Mouse (Mus musculus): ENCODE results near the gene Kmt5a. TPM values are rescaled to one million over a fixed set of nuclear protein-coding genes. Genes with fewer than 3 reads are reported as not detected.

Gene Kmt5a
- total RNA-seq, 2 experiments from 2014 or later, result 60.9 to 74.6 TPM

- intact Hi-C loops (cut with DNase I), result no loop called here
- Histone ChIP-seq H3K27ac (no peak overlapping the region), H3K4me3 (no peak overlapping the region)
- TF ChIP-seq CTCF (IDR thresholded peaks at IDR 0.05), result no peak
- DNase-seq (ENCODE audit: extremely low spot score in 1 of 2, low spot score in 2 of 2), result no peak
These were observed 25.2 kb downstream of the Kmt5a start for GRCm38 (mm10) chr5:124464905-124465304.

GRCm38 (mm10) chr5:124467766-124468165, 28.0 kb downstream of the Kmt5a start:
- intact Hi-C loops (cut with DNase I), result no loop called here
- DNase-seq (ENCODE audit: extremely low spot score in 1 of 2, low spot score in 2 of 2), result no peak
- Histone ChIP-seq H3K27ac (no peak overlapping the region), H3K4me3 (no peak overlapping the region)
- TF ChIP-seq CTCF (IDR thresholded peaks at IDR 0.05), result no peak

- H3K27ac ChIP-seq, result no peak overlapping the region
These were observed 28.6 kb downstream of the Kmt5a start for GRCm38 (mm10) chr5:124468365-124468764.

GRCm38 (mm10) chr5:124469486-124469885, 29.8 kb downstream of the Kmt5a start:
- DNase-seq (ENCODE audit: extremely low spot score in 1 of 2, low spot score in 2 of 2), result no peak

More at GRCm38 (mm10) chr5:124468365-124468764, 28.6 kb downstream of the Kmt5a start:
- H3K4me3 ChIP-seq, result no peak overlapping the region
- intact Hi-C loops (cut with DNase I), result no loop called here
- DNase-seq (ENCODE audit: extremely low spot score in 1 of 2, low spot score in 2 of 2), result peak in 1 of 2 experiments; percentile 41
- TF ChIP-seq CTCF (IDR thresholded peaks at IDR 0.05), result no peak

GRCm38 (mm10) chr5:124470591-124471171, 31.0 kb downstream of the Kmt5a start:
- no peak for TF ChIP-seq CTCF (IDR thresholded peaks at IDR 0.05)
- DNase-seq (ENCODE audit: extremely low spot score in 1 of 2, low spot score in 2 of 2), result no peak
- Histone ChIP-seq H3K27ac (no peak overlapping the region), H3K4me3 (no peak overlapping the region)
- intact Hi-C loops (cut with DNase I), result no loop called here

More at GRCm38 (mm10) chr5:124469486-124469885, 29.8 kb downstream of the Kmt5a start:
- Histone ChIP-seq H3K4me3 (no peak overlapping the region), H3K27ac (no peak overlapping the region)
- intact Hi-C loops (cut with DNase I), result no loop called here
- TF ChIP-seq CTCF (IDR thresholded peaks at IDR 0.05), result no peak

GRCm38 (mm10) chr5:124478873-124479204, 39.1 kb downstream of the Kmt5a start:
- Histone ChIP-seq H3K4me3 (peak overlapping the region; percentile 73), H3K27ac (peak overlapping the region; percentile 84)
- intact Hi-C loops (cut with DNase I), result no loop called here
- TF ChIP-seq CTCF (IDR thresholded peaks at IDR 0.05), result no peak
- no peak for DNase-seq (ENCODE audit: extremely low spot score in 1 of 2, low spot score in 2 of 2)

GRCm38 (mm10) chr5:124480119-124480518, 40.4 kb downstream of the Kmt5a start:
- intact Hi-C loops (cut with DNase I), result loop anchor here (5.0 kb wide), 1 partner anchor 33 kb away; no protein-coding TSS in a partner anchor
- DNase-seq (ENCODE audit: extremely low spot score in 1 of 2, low spot score in 2 of 2), result no peak
- H3K27ac ChIP-seq, result no peak overlapping the region
- TF ChIP-seq CTCF (IDR thresholded peaks at IDR 0.05), result no peak
- H3K4me3 ChIP-seq, result no peak overlapping the region

GRCm38 (mm10) chr5:124481714-124482113, 42.0 kb downstream of the Kmt5a start:
- DNase-seq (ENCODE audit: extremely low spot score in 1 of 2, low spot score in 2 of 2), result no peak
- intact Hi-C loops (cut with DNase I), result loop anchor here (2.0 to 5.0 kb wide), 2 partner anchors 34 to 57 kb away; no protein-coding TSS in a partner anchor
- no peak for TF ChIP-seq CTCF (IDR thresholded peaks at IDR 0.05)
- Histone ChIP-seq H3K27ac (no peak overlapping the region; the same call in 1 of the 2 replicates), H3K4me3 (no peak overlapping the region)

- TF ChIP-seq CTCF (IDR thresholded peaks at IDR 0.05), result no peak
- DNase-seq (ENCODE audit: extremely low spot score in 1 of 2, low spot score in 2 of 2), result no peak
- peak overlapping the region; percentile 98 for H3K27ac ChIP-seq
- intact Hi-C loops (cut with DNase I), result loop anchor here (2.0 to 5.0 kb wide), 2 partner anchors 35 to 56 kb away; no protein-coding TSS in a partner anchor
- peak overlapping the region; percentile 57 for H3K4me3 ChIP-seq
These were observed 42.8 kb downstream of the Kmt5a start for GRCm38 (mm10) chr5:124482436-124482965.

GRCm38 (mm10) chr5:124482966-124483654, 43.4 kb downstream of the Kmt5a start, which contains the start of gene Snrnp35:
Snrnp35 (plus strand) TSS chr5:124483134.
- TF ChIP-seq CTCF (IDR thresholded peaks at IDR 0.05), result no peak
- intact Hi-C loops (cut with DNase I), result loop anchor here (2.0 to 5.0 kb wide), 2 partner anchors 36 to 56 kb away; no protein-coding TSS in a partner anchor
- Histone ChIP-seq H3K4me3 (peak within 1 kb of the TSS; percentile 57), H3K27ac (peak within 1 kb of the TSS; percentile 98)
- DNase-seq (ENCODE audit: extremely low spot score in 1 of 2, low spot score in 2 of 2), result peak; percentile 84 to 91

GRCm38 (mm10) chr5:124483655-124484396, 44.1 kb downstream of the Kmt5a start:
- peak overlapping the region; percentile 98 for H3K27ac ChIP-seq
- peak overlapping the region; percentile 57 for H3K4me3 ChIP-seq
- TF ChIP-seq CTCF (IDR thresholded peaks at IDR 0.05), result peak; percentile 8
- no peak for DNase-seq (ENCODE audit: extremely low spot score in 1 of 2, low spot score in 2 of 2)
- intact Hi-C loops (cut with DNase I), result loop anchor here (2.0 to 5.0 kb wide), 2 partner anchors 37 to 55 kb away; no protein-coding TSS in a partner anchor
